Mouse (Mus musculus) embryonic fibroblast, embryonic 13.5 days (primary cell): ENCODE measurements at regions not wholly inside any gene's neighbourhood (a gene's known extent, or its start where the extent isn't known, plus 50 kb on each side); places are given as distances from the start of the nearest gene placed in this dataset.

Experiments
- H3K27ac ChIP-seq: 2 replicates; pipeline ENCODE4 v1.5.1; 2012; ENCODE audit warnings: low read length, control low read depth, inconsistent platforms; ENCODE audit not compliant: insufficient read depth
- H3K4me1 ChIP-seq: 2 replicates; pipeline ENCODE4 v1.6.1; 2011; ENCODE audit warnings: low read length; ENCODE audit not compliant: control insufficient read depth, insufficient read depth
- H3K4me3 ChIP-seq: 2 replicates; pipeline ENCODE4 v1.5.1; 2011; ENCODE audit warnings: mild to moderate bottlenecking, control low read depth, low read length; ENCODE audit not compliant: insufficient read depth
- CTCF ChIP-seq: IDR thresholded peaks from 2 replicates; pipeline ENCODE4 v1.5.1; 2011; ENCODE audit warnings: mild to moderate bottlenecking, control low read depth, low read length, moderate library complexity, borderline replicate concordance; ENCODE audit not compliant: insufficient read depth
- POLR2A ChIP-seq: IDR thresholded peaks from 2 replicates; pipeline ENCODE4 v1.6.1; 2011; ENCODE audit warnings: low read depth, mild to moderate bottlenecking, control low read depth, low read length, moderate library complexity

DNA sequence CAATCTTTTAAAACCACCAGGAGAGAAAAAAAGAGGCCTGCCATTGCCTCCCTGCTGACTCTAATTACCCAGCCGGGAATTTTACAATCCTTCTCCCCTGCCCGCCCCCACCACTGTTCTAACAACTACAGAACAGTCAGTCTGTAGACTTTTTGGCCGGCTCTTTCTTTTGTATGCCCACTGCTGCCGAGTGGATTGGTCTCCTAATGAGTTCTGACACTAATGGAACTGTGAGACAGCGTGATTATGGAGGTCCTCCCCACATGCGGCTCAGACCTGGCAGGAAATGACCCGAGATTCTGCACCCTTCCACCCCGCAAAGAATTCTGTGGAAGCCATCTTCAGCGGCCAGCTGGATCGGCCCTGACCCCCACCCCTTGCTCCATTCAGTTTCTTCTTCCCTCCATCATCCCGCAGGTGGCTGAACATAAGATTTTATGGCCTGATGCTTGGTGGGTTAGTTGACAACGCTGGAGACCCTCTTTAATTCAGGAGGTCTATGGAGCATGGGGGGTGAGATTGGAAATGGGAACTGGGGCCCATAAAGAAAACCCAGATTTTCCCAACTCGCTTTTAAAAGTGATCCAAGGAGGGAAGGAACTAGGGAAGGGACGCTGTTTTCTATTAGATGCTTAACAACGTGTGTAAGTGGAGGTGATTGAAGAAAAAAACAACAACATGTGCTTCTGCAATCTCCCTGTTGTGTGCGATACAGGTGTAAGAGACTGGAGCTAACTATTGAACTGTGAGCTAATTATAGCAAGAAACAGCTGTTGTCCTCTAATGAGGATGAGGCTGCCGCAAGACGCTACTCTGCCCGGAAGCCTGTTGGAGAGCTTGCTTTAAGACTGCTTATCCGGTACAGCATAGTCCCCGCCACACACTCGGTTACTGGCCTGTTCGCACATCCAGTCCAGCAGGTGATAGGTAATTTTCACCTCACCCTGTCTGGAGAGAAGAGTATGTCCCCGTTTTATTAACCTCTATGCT lies 323.6 kb downstream of the Icos start:
- H3K27ac ChIP-seq = no peak overlapping the region
- TF ChIP-seq CTCF (no peak), POLR2A (no peak)
- no peaks in the 10 kb centered on the region; the same call in 1 of the 2 replicates for H3K4me1 ChIP-seq
- no peak overlapping the region for H3K4me3 ChIP-seq

DNA sequence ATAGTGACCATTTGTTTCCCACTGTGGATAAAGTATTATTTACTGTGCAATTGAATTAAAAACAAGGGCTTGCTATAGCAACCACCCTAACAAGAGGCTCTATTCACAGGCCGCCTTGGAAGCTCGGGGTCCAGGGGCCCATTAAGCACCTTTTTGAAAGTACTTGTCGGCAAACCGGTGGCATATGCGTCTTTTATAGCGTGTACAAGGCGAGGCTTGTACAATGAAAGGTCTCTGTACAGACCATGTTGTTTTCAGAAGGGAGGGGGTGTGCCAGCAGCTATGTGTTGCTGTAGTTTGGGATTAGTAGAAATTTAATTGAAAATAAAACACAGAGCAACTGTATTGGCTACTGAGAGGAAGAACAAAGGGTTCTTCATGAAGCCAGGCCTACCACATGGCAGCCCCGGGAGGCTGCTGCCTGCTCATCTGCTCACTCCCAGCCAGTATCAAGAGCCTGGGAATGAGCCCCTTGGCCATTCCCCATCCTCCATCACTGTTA lies 324.9 kb downstream of the Icos start:
- Histone ChIP-seq H3K4me1 (no peaks in the 10 kb centered on the region; the same call in 1 of the 2 replicates), H3K27ac (no peak overlapping the region), H3K4me3 (no peak overlapping the region)
- TF ChIP-seq POLR2A (no peak), CTCF (no peak)

DNA sequence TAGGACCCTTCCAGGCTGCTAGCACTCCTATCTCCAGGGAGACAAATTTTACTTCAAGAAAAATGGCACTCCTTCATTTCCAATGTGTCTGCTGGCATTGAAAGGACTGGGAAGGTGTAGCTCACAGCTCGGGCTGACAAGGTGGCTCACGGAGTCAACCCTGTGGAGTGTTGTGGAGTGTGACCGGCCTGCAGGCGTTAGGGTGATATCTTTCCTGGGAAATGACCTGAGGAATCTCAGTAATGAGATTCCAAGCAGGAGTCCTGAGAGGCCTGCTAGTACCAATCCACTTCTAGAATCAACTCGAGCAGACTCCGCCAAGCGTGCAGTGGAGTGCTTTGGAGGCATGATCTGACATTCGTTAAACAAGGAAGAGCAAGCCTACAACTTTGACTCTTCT lies 328.6 kb downstream of the Icos start:
- H3K4me3 ChIP-seq = no peak overlapping the region
- TF ChIP-seq POLR2A (no peak), CTCF (no peak)
- H3K4me1 ChIP-seq = no peaks in the 10 kb centered on the region
- H3K27ac ChIP-seq = no peak overlapping the region

DNA sequence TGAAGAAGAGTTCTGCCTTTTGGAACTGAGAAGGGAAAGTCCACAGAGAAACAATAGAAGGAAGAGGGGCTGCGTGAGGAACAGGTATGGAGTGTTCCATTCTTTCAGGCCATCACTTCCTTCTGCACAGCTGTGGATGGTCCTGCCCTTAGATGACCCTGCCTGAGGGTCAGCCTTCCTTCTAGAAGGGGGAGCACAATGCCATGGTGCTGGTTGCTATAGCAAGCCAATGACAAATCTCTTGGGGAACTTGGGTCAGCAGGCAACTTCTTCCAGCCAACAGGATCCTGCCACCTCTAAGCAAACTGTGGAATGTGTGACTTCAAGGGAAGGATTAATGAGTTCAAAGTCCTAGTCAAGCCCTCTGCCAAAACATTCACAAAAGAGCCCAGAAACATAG lies 329.1 kb upstream of the Pard3b start:
- TF ChIP-seq POLR2A = no peak
- TF ChIP-seq CTCF = no peak
- Histone ChIP-seq H3K4me3 (no peak overlapping the region), H3K27ac (no peak overlapping the region), H3K4me1 (no peaks in the 10 kb centered on the region)

DNA sequence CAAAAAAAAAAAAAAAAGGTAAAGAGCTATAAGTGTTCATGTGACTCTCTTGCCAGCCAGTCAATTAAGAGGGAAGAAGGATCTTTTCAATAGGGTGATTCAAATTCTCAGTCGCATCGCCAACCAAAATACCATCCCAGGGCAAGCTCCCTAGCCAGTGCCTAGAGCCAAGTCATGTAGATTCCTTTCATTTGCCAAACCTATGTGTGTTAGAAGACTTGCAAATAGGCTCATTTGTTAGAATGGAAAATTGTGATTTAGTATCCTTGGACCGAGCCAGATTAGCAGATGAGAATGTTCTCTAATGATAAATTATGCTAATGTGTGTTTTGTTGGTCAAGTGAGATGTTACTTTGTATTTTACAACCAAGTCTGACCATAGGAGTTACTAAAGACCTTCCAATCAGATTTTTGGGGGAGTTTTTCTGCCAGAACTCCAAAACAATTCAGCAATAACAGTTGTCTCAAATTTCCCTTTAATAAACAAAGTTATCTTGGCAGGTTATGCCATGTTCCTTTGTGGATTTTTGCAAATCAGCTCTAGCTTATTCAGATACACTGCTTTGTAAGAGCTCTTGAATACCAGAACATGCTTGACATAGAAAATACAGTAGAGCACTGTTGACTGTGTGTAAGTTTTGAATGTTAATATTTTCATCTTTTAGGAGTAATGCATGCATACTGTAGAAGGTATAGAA lies 328.4 kb upstream of the Pard3b start:
- no peaks in the 10 kb centered on the region for H3K4me1 ChIP-seq
- TF ChIP-seq POLR2A = no peak
- TF ChIP-seq CTCF = no peak
- H3K27ac ChIP-seq = no peak overlapping the region
- H3K4me3 ChIP-seq = no peak overlapping the region

DNA sequence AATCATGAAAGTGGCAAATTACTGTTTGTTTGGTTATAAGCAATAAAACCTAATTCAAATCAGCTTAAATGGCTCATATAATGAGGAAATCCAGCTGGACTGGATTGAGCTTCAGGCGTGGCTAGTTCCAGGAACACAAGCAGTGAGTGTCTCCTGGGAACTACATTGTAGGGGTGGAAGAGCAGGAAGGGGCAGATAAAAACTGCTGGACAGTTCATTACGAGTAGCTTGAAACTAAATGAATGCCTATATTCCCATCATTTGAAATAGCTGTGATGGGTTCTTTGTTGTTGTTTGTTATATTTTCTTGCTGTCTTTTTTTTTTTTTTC lies 327.9 kb upstream of the Pard3b start:
- Histone ChIP-seq H3K4me1 (no peaks in the 10 kb centered on the region), H3K27ac (no peak overlapping the region), H3K4me3 (no peak overlapping the region)
- no peak for TF ChIP-seq POLR2A
- no peak for TF ChIP-seq CTCF

DNA sequence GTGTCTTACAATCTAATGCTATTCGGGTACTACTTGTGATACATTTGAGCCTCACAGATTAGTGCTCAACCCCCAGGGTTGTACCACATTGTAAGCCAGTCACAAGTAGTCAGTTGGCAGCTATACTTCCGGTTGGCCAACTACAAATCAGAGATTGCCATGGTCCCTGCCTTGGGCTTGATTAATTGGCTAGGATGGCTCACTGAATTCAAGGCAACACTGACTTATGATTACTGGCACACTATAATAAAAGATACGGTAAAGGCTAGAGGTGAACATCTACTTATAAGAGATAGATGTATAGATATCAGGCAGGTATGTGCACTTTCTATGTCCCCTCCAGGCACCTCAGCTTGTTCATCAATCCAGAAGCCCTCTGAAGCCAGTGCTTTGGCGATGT lies 325.4 kb upstream of the Pard3b start:
- no peak for TF ChIP-seq POLR2A
- TF ChIP-seq CTCF = no peak
- Histone ChIP-seq H3K27ac (no peak overlapping the region), H3K4me3 (no peak overlapping the region), H3K4me1 (no peaks in the 10 kb centered on the region)

DNA sequence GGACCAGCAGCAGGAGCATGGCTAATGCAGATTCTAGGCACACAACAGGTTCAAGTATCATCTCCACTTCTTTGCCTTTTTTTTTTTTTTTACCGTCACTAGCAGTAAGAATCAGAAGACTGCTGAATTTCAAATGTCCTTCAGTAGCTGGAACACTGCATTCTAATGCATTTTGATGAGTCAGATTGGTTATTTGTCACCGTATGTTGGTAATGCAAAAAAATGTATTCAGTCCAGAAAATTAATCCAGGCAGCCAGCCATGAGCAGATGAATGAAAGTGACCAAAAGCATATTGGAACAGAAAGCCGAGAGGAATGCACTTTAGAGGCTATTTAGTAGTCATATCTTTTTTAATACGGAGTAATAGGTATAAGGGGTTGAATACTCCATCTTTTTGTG lies 322.4 kb upstream of the Pard3b start:
- H3K4me3 ChIP-seq = no peak overlapping the region
- TF ChIP-seq CTCF = no peak
- TF ChIP-seq POLR2A = no peak
- no peak overlapping the region for H3K27ac ChIP-seq
- no peaks in the 10 kb centered on the region for H3K4me1 ChIP-seq

DNA sequence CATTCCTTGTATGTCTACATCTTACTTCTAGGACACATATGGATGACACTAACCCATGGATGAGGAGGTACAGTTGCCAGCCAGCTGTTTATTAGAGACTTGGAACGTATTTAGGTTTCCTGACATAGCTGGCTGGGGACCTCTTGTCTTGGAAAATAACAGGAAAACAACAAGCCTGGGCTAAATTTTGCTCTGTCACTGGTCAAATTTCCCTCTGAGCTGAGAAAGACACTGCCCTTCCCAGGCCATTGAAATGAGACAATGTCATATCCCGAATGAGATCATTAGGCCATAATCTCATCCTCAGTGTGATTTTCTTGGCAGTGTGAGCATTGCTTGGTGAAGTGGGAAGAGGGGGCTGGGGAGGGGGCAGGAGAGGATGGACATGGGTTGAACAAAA lies 321.9 kb upstream of the Pard3b start:
- Histone ChIP-seq H3K27ac (no peak overlapping the region), H3K4me3 (no peak overlapping the region), H3K4me1 (no peaks in the 10 kb centered on the region)
- TF ChIP-seq POLR2A (no peak), CTCF (no peak)

DNA sequence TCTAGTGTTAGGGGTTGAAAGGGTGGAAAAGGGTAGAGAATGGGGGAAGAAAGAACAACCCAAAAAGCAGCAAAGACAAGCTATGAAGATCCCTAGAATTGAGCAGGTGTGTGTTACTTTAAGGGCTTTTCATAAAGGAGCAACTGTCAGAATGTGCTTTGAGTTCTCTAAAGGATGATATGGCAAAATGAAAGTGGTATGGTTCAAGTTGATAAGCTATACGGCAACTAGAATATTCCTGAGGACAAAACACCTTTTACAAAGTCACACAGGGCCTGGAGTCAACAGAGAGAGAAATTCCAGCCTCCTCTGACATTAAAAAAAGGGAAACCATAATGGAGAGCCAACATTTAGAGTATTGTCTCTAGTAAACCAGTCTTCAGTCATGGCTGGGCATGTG lies 320.6 kb upstream of the Pard3b start:
- no peak for TF ChIP-seq CTCF
- Histone ChIP-seq H3K4me1 (no peaks in the 10 kb centered on the region), H3K27ac (no peak overlapping the region), H3K4me3 (no peak overlapping the region)
